Mouse (Mus musculus): Measurements from ENCODE around the gene Gm20431.

- TF ChIP-seq CTCF (IDR thresholded peaks at IDR 0.05; ENCODE audit: control insufficient read depth, insufficient read depth, insufficient replicate concordance, low read depth, low read length) (no peak), POLR2A (IDR thresholded peaks at IDR 0.05; ENCODE audit: control insufficient read depth, low read depth, low read length) (no peak)
Measured at GRCm38 (mm10) chr2:167570815-167571214, 90.5 kb downstream of the Gm20431 start.

All from testis, adult 2 months (tissue).